In the genomic region with DNA sequence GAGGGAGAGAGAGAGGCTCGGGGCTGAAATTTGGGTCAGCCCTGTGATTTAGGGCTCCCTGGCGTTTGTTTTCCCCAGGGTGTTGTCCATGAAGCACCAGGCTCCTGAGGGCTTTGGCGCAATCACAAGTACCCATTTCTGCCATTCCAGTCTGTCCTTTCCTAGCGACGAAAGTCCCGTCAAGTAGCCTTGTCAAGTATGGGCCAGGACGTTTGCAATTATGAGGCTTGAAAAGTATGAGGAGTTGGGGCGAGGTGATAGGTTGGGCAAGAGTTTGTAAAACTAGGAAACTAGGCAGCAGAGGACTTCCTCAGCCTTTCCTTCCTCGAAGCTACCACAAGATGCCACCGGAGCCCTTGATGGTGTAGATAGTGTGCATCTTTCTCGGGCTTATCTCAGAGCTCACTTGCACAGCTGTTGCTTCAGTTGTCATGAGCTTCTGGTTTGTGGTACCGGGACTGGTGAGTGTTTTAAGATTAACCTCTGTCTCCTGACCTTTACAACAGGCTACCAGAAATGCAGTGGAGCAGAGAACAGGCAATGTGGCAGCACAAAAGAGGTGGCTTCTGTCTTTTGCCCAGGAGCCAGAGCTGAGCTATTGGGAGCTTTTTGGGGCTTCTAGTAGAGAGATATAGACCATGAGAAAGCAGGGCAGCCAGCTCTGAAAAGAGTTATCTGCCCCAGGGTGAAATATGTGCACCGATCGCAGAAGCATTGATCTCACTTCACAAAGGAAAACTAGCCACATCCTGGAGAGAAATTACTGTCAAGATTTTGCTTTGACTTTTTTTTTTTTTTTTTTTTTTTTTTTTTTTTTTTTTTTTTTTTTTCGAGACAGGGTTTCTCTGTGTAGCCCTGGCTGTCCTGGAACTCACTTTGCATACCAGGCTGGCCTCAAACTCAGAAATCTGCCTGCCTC, we compare ENCODE assay signal across 8 mouse cellular contexts. TPM values are rescaled to one million over a fixed set of nuclear protein-coding genes. Genes with fewer than 3 reads are reported as not detected.
DNase-seq lines count a peak whose midpoint lies in the region; ATAC-seq lines count a peak whose summit lies in the region.

No protein-coding gene starts in this region.

- peak overlapping the region; percentile 86 for H3K4me2 ChIP-seq in heart, embryonic 14.5 days (ENCODE audit: low read length)
- H3K4me2 ChIP-seq in neural tube, embryonic 15.5 days, result peak overlapping the region; percentile 98

- no peaks in the 10 kb centered on the region for H3K9me3 ChIP-seq in heart, embryonic 14.5 days (ENCODE audit: control insufficient read depth, low read length)
- no peaks in the 10 kb centered on the region for H3K9me3 ChIP-seq in neural tube, embryonic 15.5 days (replicated peaks)

- WGBS in heart, embryonic 14.5 days, result 13% methylated on average over 15 of the region's 15 CpGs
- WGBS in neural tube, embryonic 15.5 days, result 22% methylated on average over 15 of the region's 15 CpGs

- H3K4me1 ChIP-seq in heart, embryonic 14.5 days (ENCODE audit: control insufficient read depth in 2 of 2, insufficient read depth in 2 of 2, low read length in 2 of 2), result peaks cover 10 to 31% of the 10 kb centered on the region in 2 experiments
- H3K4me1 ChIP-seq in neural tube, embryonic 15.5 days, result peaks cover 22% of the 10 kb centered on the region

- no peak overlapping the region for H3K27ac ChIP-seq in heart, embryonic 14.5 days (replicated peaks in 1 of 2; ENCODE audit: control insufficient read depth in 1 of 2, insufficient read depth in 1 of 2, low read depth in 2 of 2, low read length in 2 of 2)
- no peak overlapping the region for H3K27ac ChIP-seq in neural tube, embryonic 15.5 days (replicated peaks)

- peak overlapping the region; percentile 74 for H3K9ac ChIP-seq in heart, embryonic 14.5 days (ENCODE audit: low read length)
- H3K9ac ChIP-seq in neural tube, embryonic 15.5 days (replicated peaks), result peak overlapping the region; percentile 71

- DNase-seq in heart, adult 11 months, result no peak
- peak; percentile 23 for DNase-seq in embryo, embryonic 10.5 days (ENCODE audit: low spot score)
- peak; percentile 81 for DNase-seq in induced T-regulatory cell, adult 2 months (ENCODE audit: low read depth)
- peak; percentile 87 to 90 for DNase-seq in lung, adult 18-20 months
- DNase-seq in gastrocnemius, postnatal 4 days (ENCODE audit: low spot score in 2 of 2), result no peak
- no peak for DNase-seq in right cerebral cortex, adult 2 months (ENCODE audit: low spot score in 2 of 2)

- H3K27me3 ChIP-seq in heart, embryonic 14.5 days (ENCODE audit: control insufficient read depth, insufficient read depth, low read length), result no peaks in the 10 kb centered on the region
- no peaks in the 10 kb centered on the region for H3K27me3 ChIP-seq in neural tube, embryonic 15.5 days (replicated peaks)

- no peak for ATAC-seq in heart, embryonic 14.5 days (ENCODE audit: insufficient number of reproducible peaks, insufficient read depth, low FRiP score, low read depth)
- ATAC-seq in neural tube, embryonic 15.5 days (ENCODE audit: low FRiP score), result no peak

- H3K4me3 ChIP-seq in heart, embryonic 14.5 days (ENCODE audit: control insufficient read depth in 1 of 2, insufficient read depth in 1 of 2, low read depth in 1 of 2, low read length in 2 of 2), result peak overlapping the region; percentile 75 to 81
- H3K4me3 ChIP-seq in neural tube, embryonic 15.5 days (replicated peaks), result peak overlapping the region; percentile 84

- H3K36me3 ChIP-seq in heart, embryonic 14.5 days (ENCODE audit: control insufficient read depth, insufficient read depth, low read length), result no peaks in the 10 kb centered on the region; the same call in 1 of the 2 replicates
- peaks cover 11% of the 10 kb centered on the region for H3K36me3 ChIP-seq in neural tube, embryonic 15.5 days

RNA-seq across cellular contexts. Expression of a gene that starts 10.9 kb away (rescaled TPM):
- polyA plus RNA-seq in heart, embryonic 14.5 days (2014; fragmentation: Nextera tagmentation; extraction: Ambion mirVana), result 17.3 and 18.6 TPM in 2 replicates
- polyA plus RNA-seq in neural tube, embryonic 15.5 days (2015; fragmentation: Nextera tagmentation; extraction: Ambion mirVana), result 20.6 and 24.9 TPM in 2 replicates
- total RNA-seq in gastrocnemius, postnatal 4 days (2021), result 10 to 100 TPM; 15.6 to 17.7 TPM

RNA-seq across cellular contexts. Expression of a gene that starts 38.0 kb away (rescaled TPM):
- 73.4 and 73.5 TPM in 2 replicates for polyA plus RNA-seq in heart, embryonic 14.5 days (2014; fragmentation: Nextera tagmentation; extraction: Ambion mirVana)
- 88.4 and 105 TPM in 2 replicates for polyA plus RNA-seq in neural tube, embryonic 15.5 days (2015; fragmentation: Nextera tagmentation; extraction: Ambion mirVana)
- total RNA-seq in gastrocnemius, postnatal 4 days (2021), result 10 to 100 TPM; 38.0 to 46.9 TPM

RNA-seq across cellular contexts. Expression of a gene that starts 49.4 kb away (rescaled TPM):
- 11.4 and 14.0 TPM in 2 replicates for polyA plus RNA-seq in heart, embryonic 14.5 days (2014; fragmentation: Nextera tagmentation; extraction: Ambion mirVana)
- 9.8 and 10.2 TPM in 2 replicates for polyA plus RNA-seq in neural tube, embryonic 15.5 days (2015; fragmentation: Nextera tagmentation; extraction: Ambion mirVana)
- 10 to 100 TPM; 15.1 to 15.5 TPM for total RNA-seq in gastrocnemius, postnatal 4 days (2021)

RNA-seq across cellular contexts. Expression of a gene that starts 52.0 kb away (rescaled TPM):
- 6.8 and 7.0 TPM in 2 replicates for polyA plus RNA-seq in heart, embryonic 14.5 days (2014; fragmentation: Nextera tagmentation; extraction: Ambion mirVana)
- polyA plus RNA-seq in neural tube, embryonic 15.5 days (2015; fragmentation: Nextera tagmentation; extraction: Ambion mirVana), result 1.8 and 3.3 TPM in 2 replicates
- 10 to 100 TPM; 73.0 to 81.8 TPM for total RNA-seq in gastrocnemius, postnatal 4 days (2021)

RNA-seq across cellular contexts. Expression of a gene that starts 59.1 kb away (rescaled TPM):
- 38.8 and 42.5 TPM in 2 replicates for polyA plus RNA-seq in heart, embryonic 14.5 days (2014; fragmentation: Nextera tagmentation; extraction: Ambion mirVana)
- polyA plus RNA-seq in neural tube, embryonic 15.5 days (2015; fragmentation: Nextera tagmentation; extraction: Ambion mirVana), result 41.4 and 47.8 TPM in 2 replicates
- 10 to 100 TPM; 32.1 to 39.2 TPM for total RNA-seq in gastrocnemius, postnatal 4 days (2021)

Comparison
In these comparisons a context has a peak if more than half of its experiments do, and no peak if none do; other contexts are left out.
1. DNase-seq: peak in embryo, embryonic 10.5 days (single experiment), induced T-regulatory cell, adult 2 months (single experiment) and lung, adult 18-20 months (2 of 2); none in heart, adult 11 months (single experiment), gastrocnemius, postnatal 4 days (0 of 2) and right cerebral cortex, adult 2 months (0 of 2).